Mouse (Mus musculus): Measurements from ENCODE around the gene Jam3. TPM values are rescaled to one million over a fixed set of nuclear protein-coding genes. Genes with fewer than 3 reads are reported as not detected.

The Jam3 gene
- total and polyA plus RNA-seq, 3 experiments: 0.17 to 2.0 (median 0.72) TPM

DNA sequence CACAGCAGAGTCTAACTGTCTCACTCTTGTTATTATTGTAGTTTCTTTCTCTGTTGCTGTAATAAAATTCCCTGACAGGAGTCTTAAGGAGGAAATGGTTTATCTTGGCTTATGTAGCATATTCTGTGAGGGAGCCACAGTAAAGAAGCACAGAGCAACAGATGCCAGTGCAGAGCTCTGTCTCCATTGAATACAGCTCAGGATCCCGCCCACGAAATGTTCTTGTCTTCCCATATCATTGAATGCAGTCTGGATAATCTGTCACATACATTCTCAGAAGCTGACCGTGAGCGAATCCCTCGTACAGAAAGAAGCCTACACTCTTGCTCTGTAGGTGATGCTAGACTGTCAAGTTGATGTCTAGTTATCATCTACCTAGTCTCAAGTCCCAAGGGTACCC is 96.9 kb downstream of the Jam3 start:
- DNase-seq (ENCODE audit: extremely low read depth): no peak
- no peak for TF ChIP-seq ZMIZ1 (IDR thresholded peaks at IDR 0.05; ENCODE audit: low read depth, low read length)
- no peak for TF ChIP-seq MXI1 (IDR thresholded peaks at IDR 0.05; ENCODE audit: low read depth, low read length)
- Histone ChIP-seq H3K4me2 (ENCODE audit: insufficient read depth, low read depth, poor library complexity, severe bottlenecking) (no peak overlapping the region), H3K27me3 (replicated peaks) (no peaks in the 10 kb centered on the region), H3K27ac (ENCODE audit: insufficient read depth, low read depth) (no peak overlapping the region), H3K9me3 (replicated peaks; ENCODE audit: low read length) (no peaks in the 10 kb centered on the region), H3K9ac (ENCODE audit: insufficient read depth, low read depth) (no peak overlapping the region), H3K4me1 (ENCODE audit: control insufficient read depth in 1 of 2, insufficient read depth in 2 of 2) (no peaks in the 10 kb centered on the region), H3K36me3 (replicated peaks in 1 of 2; ENCODE audit: control insufficient read depth in 1 of 2, insufficient read depth in 1 of 2, low read length in 1 of 2) (peaks cover 71 to 91% of the 10 kb centered on the region in 2 experiments), H3K4me3 (replicated peaks in 1 of 3; ENCODE audit: low read depth in 2 of 3, low read length in 2 of 3, poor library complexity in 1 of 3) (no peak overlapping the region), H3K79me2 (replicated peaks; ENCODE audit: control insufficient read depth, extremely low read depth, insufficient read depth, poor library complexity, severe bottlenecking) (no peaks in the 10 kb centered on the region)
- in situ Hi-C loops (cut with MboI; ENCODE audit: low pct_ligation_motif_present, low pct_unique_long_range_greater_than_20kb, low sequenced_read_pairs) (no loop called here), dilution Hi-C loops (cut with MboI; ENCODE audit: extremely low pct_ligation_motif_present, extremely low pct_unique_long_range_greater_than_20kb, low sequenced_read_pairs) (no loop called here)

- Histone ChIP-seq H3K9ac (ENCODE audit: insufficient read depth, low read depth) (no peak overlapping the region), H3K27ac (ENCODE audit: insufficient read depth, low read depth) (no peak overlapping the region), H3K4me2 (ENCODE audit: insufficient read depth, low read depth, poor library complexity, severe bottlenecking) (no peak overlapping the region), H3K36me3 (replicated peaks in 1 of 2; ENCODE audit: control insufficient read depth in 1 of 2, insufficient read depth in 1 of 2, low read length in 1 of 2) (peaks cover 62 to 94% of the 10 kb centered on the region in 2 experiments), H3K4me1 (ENCODE audit: control insufficient read depth in 1 of 2, insufficient read depth in 2 of 2) (no peaks in the 10 kb centered on the region), H3K79me2 (replicated peaks; ENCODE audit: control insufficient read depth, extremely low read depth, insufficient read depth, poor library complexity, severe bottlenecking) (no peaks in the 10 kb centered on the region), H3K27me3 (replicated peaks) (no peaks in the 10 kb centered on the region), H3K4me3 (replicated peaks in 1 of 3; ENCODE audit: low read depth in 2 of 3, low read length in 2 of 3, poor library complexity in 1 of 3) (no peak overlapping the region), H3K9me3 (replicated peaks; ENCODE audit: low read length) (no peaks in the 10 kb centered on the region)
- no peak for DNase-seq (ENCODE audit: extremely low read depth)
- dilution Hi-C loops (cut with MboI; ENCODE audit: extremely low pct_ligation_motif_present, extremely low pct_unique_long_range_greater_than_20kb, low sequenced_read_pairs) (no loop called here), in situ Hi-C loops (cut with MboI; ENCODE audit: low pct_ligation_motif_present, low pct_unique_long_range_greater_than_20kb, low sequenced_read_pairs) (no loop called here)
- TF ChIP-seq CTCF (conservative IDR thresholded peaks at IDR 0.05 in 1 of 2, IDR thresholded peaks at IDR 0.05 in 1 of 2; ENCODE audit: low read depth in 2 of 2, low read length in 2 of 2): peak in 1 of 2 experiments; percentile 20; a peak in 1 of 4 replicates
- no peak for TF ChIP-seq PAX5 (IDR thresholded peaks at IDR 0.05; ENCODE audit: low read length)
Observed at GRCm38 (mm10) chr9:27049492-27049891, 105.7 kb downstream of the Jam3 start.

Other genes with a start within 250 kb of the Jam3 start
- gene Gm1110, start 232.3 kb downstream of the Jam3 start, total RNA-seq (2012; rRNA removed): 5.1 and 10.6 TPM in 2 replicates
- 0.35 TPM in 1 of 2 replicates, not detected in the other for gene Gm1110, start 232.3 kb downstream of the Jam3 start, total RNA-seq (2014; rRNA removed)
- 0.27 TPM in 1 of 2 replicates, not detected in the other for gene Gm1110, start 232.3 kb downstream of the Jam3 start, polyA plus RNA-seq (2012; ENCODE audit: insufficient read length, low read depth)
- gene Acad8, start 155.9 kb downstream of the Jam3 start, total RNA-seq (2012; rRNA removed): 22.8 and 24.7 TPM in 2 replicates
- gene Acad8, start 155.9 kb downstream of the Jam3 start, total RNA-seq (2014; rRNA removed): 21.7 and 26.7 TPM in 2 replicates
- gene Acad8, start 155.9 kb downstream of the Jam3 start, polyA plus RNA-seq (2012; ENCODE audit: insufficient read length, low read depth): 13.7 and 18.8 TPM in 2 replicates
- gene Thyn1, start 155.7 kb downstream of the Jam3 start, total RNA-seq (2012; rRNA removed): 150 and 176 TPM in 2 replicates
- 203 and 230 TPM in 2 replicates for gene Thyn1, start 155.7 kb downstream of the Jam3 start, total RNA-seq (2014; rRNA removed)
- 141 and 151 TPM in 2 replicates for gene Thyn1, start 155.7 kb downstream of the Jam3 start, polyA plus RNA-seq (2012; ENCODE audit: insufficient read length, low read depth)
- 30.5 and 33.8 TPM in 2 replicates for gene Vps26b, start 125.4 kb downstream of the Jam3 start, total RNA-seq (2012; rRNA removed)
- 21.0 and 22.3 TPM in 2 replicates for gene Vps26b, start 125.4 kb downstream of the Jam3 start, total RNA-seq (2014; rRNA removed)
- 16.6 and 17.7 TPM in 2 replicates for gene Vps26b, start 125.4 kb downstream of the Jam3 start, polyA plus RNA-seq (2012; ENCODE audit: insufficient read length, low read depth)
- 32.2 and 33.7 TPM in 2 replicates for gene Ncapd3, start 125.2 kb downstream of the Jam3 start, total RNA-seq (2012; rRNA removed)
- 38.2 and 39.2 TPM in 2 replicates for gene Ncapd3, start 125.2 kb downstream of the Jam3 start, total RNA-seq (2014; rRNA removed)
- 23.5 and 29.9 TPM in 2 replicates for gene Ncapd3, start 125.2 kb downstream of the Jam3 start, polyA plus RNA-seq (2012; ENCODE audit: insufficient read length, low read depth)
- 7.4 and 12.4 TPM in 2 replicates for gene Igsf9b, start 143.8 kb upstream of the Jam3 start, total RNA-seq (2012; rRNA removed)
- 1.8 and 2.0 TPM in 2 replicates for gene Igsf9b, start 143.8 kb upstream of the Jam3 start, total RNA-seq (2014; rRNA removed)
- 4.5 and 5.2 TPM in 2 replicates for gene Igsf9b, start 143.8 kb upstream of the Jam3 start, polyA plus RNA-seq (2012; ENCODE audit: insufficient read length, low read depth)
- gene Spata19, start 241.4 kb upstream of the Jam3 start, total RNA-seq (2012; rRNA removed): not detected in 2 replicates
- gene Spata19, start 241.4 kb upstream of the Jam3 start, total RNA-seq (2014; rRNA removed): not detected in 2 replicates
- not detected in 2 replicates for gene Spata19, start 241.4 kb upstream of the Jam3 start, polyA plus RNA-seq (2012; ENCODE audit: insufficient read length, low read depth)

All from CH12.LX (cell line).